Comparison of ENCODE assay signal across 35 mouse cellular contexts in genomic region chrX:133721517-133721916, GRCm38 (mm10). TPM values are rescaled to one million over a fixed set of nuclear protein-coding genes. Genes with fewer than 3 reads are reported as not detected.
"Had no signal": no experiment of that assay in that cellular context is flagged by ENCODE, and none has a peak within 500 bp of the region (broad histone marks: within the 10 kb centered on the region; RNA-seq: fewer than 3 reads in every experiment).

No protein-coding gene starts in this region.

- H3K4me2 ChIP-seq: limb, embryonic 12.5 days; limb, embryonic 13.5 days; limb, embryonic 15.5 days; liver, embryonic 11.5 days; liver, embryonic 12.5 days; liver, embryonic 13.5 days; liver, embryonic 15.5 days; lung, embryonic 14.5 days; lung, embryonic 15.5 days; midbrain, embryonic 11.5 days; midbrain, embryonic 12.5 days; midbrain, embryonic 13.5 days; midbrain, embryonic 15.5 days had no signal

- H3K27me3 ChIP-seq: limb, embryonic 12.5 days; limb, embryonic 13.5 days; limb, embryonic 15.5 days; liver, embryonic 12.5 days; liver, embryonic 13.5 days; liver, embryonic 15.5 days; lung, embryonic 15.5 days; megakaryocyte, embryonic 14.5 days; midbrain, embryonic 12.5 days; midbrain, embryonic 13.5 days; midbrain, embryonic 15.5 days had no signal

- H3K27ac ChIP-seq: left cerebral cortex, adult 2 months; limb, embryonic 10.5 days; limb, embryonic 12.5 days; limb, embryonic 13.5 days; limb, embryonic 15.5 days; liver, embryonic 12.5 days; liver, embryonic 13.5 days; liver, embryonic 14.5 days; liver, embryonic 15.5 days; lung, embryonic 15.5 days; macrophage; midbrain, embryonic 10.5 days; midbrain, embryonic 12.5 days; midbrain, embryonic 13.5 days; midbrain, embryonic 15.5 days had no signal

- ATAC-seq: liver, embryonic 12.5 days; liver, postnatal 0 days; lung, postnatal 0 days; midbrain, embryonic 13.5 days; midbrain, embryonic 15.5 days; midbrain, embryonic 16.5 days had no signal

- H3K9ac ChIP-seq: limb, embryonic 12.5 days; limb, embryonic 13.5 days; limb, embryonic 15.5 days; liver, embryonic 12.5 days; liver, embryonic 13.5 days; liver, embryonic 14.5 days; liver, embryonic 15.5 days; liver, postnatal 0 days; lung, embryonic 14.5 days; lung, embryonic 15.5 days; midbrain, embryonic 12.5 days; midbrain, embryonic 13.5 days; midbrain, embryonic 15.5 days had no signal

- H3K4me1 ChIP-seq: limb, embryonic 10.5 days; limb, embryonic 12.5 days; limb, embryonic 13.5 days; limb, embryonic 15.5 days; liver, embryonic 12.5 days; liver, embryonic 13.5 days; liver, embryonic 15.5 days; lung, embryonic 15.5 days; megakaryocyte, embryonic 14.5 days; midbrain, embryonic 10.5 days; midbrain, embryonic 12.5 days; midbrain, embryonic 13.5 days; midbrain, embryonic 15.5 days had no signal

- H3K36me3 ChIP-seq: limb, embryonic 10.5 days; limb, embryonic 12.5 days; limb, embryonic 13.5 days; limb, embryonic 15.5 days; liver, embryonic 12.5 days; liver, embryonic 13.5 days; liver, embryonic 15.5 days; lung, embryonic 15.5 days; midbrain, embryonic 10.5 days; midbrain, embryonic 12.5 days; midbrain, embryonic 13.5 days; midbrain, embryonic 15.5 days had no signal

- H3K4me3 ChIP-seq: left cerebral cortex, adult 2 months; limb, embryonic 10.5 days; limb, embryonic 12.5 days; limb, embryonic 13.5 days; limb, embryonic 15.5 days; liver, embryonic 12.5 days; liver, embryonic 13.5 days; liver, embryonic 15.5 days; lung, embryonic 15.5 days; megakaryocyte, embryonic 14.5 days; midbrain, embryonic 10.5 days; midbrain, embryonic 12.5 days; midbrain, embryonic 13.5 days; midbrain, embryonic 15.5 days; myocyte had no signal

- H3K9me3 ChIP-seq: limb, embryonic 10.5 days; limb, embryonic 12.5 days; limb, embryonic 13.5 days; limb, embryonic 15.5 days; liver, embryonic 12.5 days; liver, embryonic 13.5 days; liver, embryonic 15.5 days; lung, embryonic 15.5 days; megakaryocyte, embryonic 14.5 days; midbrain, embryonic 10.5 days; midbrain, embryonic 12.5 days; midbrain, embryonic 13.5 days; midbrain, embryonic 15.5 days had no signal

- DNase-seq: left cerebral cortex, postnatal 4 days; liver; liver, embryonic 13.5 days; liver, postnatal 0 days; lung, adult 18-20 months; lung, adult 2 months; lung, embryonic 14.5 days; lung, postnatal 10 days; lung, postnatal 14 days; midbrain, embryonic 14.5 days had no signal

RNA-seq across cellular contexts. Expression of gene Pcdh19, which starts 32.7 kb away (rescaled TPM):
- total RNA-seq: megakaryocyte progenitor cell, adult 5-6 weeks; megakaryocyte, adult 5-6 weeks; megakaryocyte-erythroid progenitor cell, adult 5-6 weeks; monocyte, adult 5-6 weeks had no signal
- polyA plus RNA-seq: liver, adult 2 months; macrophage had no signal
